Mouse (Mus musculus) kidney, postnatal 36 days (tissue): ENCODE data around the gene Isca1.
A peak's percentile ranks its signal among the peaks of the same experiment; 100 is the strongest.
"Not testable (repeated sequence)": the region's sequence is repeated elsewhere in the genome, so short reads cannot be mapped to it uniquely, and the experiment has no call there.

Experiments
- DNase-seq, 2 experiments: peaks; one replicate each; pipeline ENCODE4 v3.0.0; 2021 to 2022; ENCODE audit warnings: mixed read lengths in 2 of 2

Isca1 gene

GRCm38 (mm10) chr13:59746164-59746563 is 23.4 kb downstream of the Isca1 start:
- DNase-seq = no peak

GRCm38 (mm10) chr13:59745462-59745861 is 24.1 kb downstream of the Isca1 start:
- DNase-seq = no peak

DNA sequence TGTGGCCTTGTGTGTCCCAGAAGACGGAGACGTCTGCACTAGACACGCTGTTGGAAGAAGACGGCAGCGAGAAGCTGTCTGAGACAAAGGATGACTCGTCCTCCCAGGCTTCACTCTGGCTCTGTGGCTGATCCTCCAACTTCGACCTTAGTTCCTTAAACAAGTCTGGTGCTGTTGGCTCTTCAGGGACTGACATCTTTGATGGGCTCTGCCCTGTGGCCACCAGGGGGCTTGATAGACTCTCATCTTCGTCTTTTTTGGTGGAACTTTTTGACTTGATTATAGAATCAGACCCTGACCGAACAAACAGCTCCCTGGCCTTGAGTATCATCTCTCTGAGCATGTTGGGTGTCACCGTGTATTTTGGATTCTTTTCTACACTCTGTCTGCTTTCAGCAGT is 27.9 kb downstream of the Isca1 start:
- peak; percentile 5 to 52 for DNase-seq

- DNase-seq = peak; percentile 20 to 34
These were observed 28.5 kb downstream of the Isca1 start for GRCm38 (mm10) chr13:59741096-59741495.

GRCm38 (mm10) chr13:59739397-59739796 is 30.2 kb downstream of the Isca1 start:
- no peak for DNase-seq

DNA sequence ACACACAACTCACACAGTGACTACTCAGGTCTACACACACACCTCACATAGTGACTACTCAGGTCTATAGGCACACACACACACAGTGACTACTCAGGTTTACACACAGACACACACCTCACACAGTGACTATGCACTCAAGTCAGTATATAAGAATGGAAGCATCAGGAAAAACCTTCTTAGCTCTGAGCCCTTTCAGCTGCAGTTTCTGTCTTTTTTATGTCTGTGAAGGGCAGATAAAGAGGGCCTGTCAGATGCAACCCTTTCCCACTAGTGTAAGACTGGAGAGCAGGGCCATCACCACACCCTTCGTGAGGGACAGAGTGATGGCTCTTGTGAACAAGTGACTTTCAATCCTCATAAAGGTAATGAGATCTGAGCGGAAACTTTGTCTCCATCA is 31.2 kb downstream of the Isca1 start:
- no peak for DNase-seq

- DNase-seq = no peak
These were observed 34.4 kb downstream of the Isca1 start for GRCm38 (mm10) chr13:59735190-59735589.

GRCm38 (mm10) chr13:59734347-59734746 is 35.3 kb downstream of the Isca1 start:
- not testable (repeated sequence) for DNase-seq

DNA sequence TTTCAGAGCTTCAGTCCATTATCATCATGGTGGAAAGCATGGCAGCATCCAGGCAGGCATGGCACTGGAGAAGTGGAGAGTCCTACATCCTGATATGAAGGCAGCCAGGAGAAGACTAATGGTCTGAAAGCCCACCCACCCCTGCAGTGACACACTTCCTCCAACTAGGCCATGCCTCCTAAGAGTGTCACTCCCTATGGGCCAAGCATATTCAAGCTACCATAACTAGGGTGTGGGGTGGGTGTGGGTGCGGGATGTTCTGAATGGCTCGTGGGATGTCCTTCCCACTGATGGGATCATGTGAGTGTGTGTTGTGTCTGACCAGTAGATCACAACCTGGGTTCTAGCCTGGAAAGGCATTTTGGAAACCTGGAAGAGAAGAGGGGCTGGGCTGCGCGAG is 35.7 kb downstream of the Isca1 start:
- DNase-seq = no peak

DNA sequence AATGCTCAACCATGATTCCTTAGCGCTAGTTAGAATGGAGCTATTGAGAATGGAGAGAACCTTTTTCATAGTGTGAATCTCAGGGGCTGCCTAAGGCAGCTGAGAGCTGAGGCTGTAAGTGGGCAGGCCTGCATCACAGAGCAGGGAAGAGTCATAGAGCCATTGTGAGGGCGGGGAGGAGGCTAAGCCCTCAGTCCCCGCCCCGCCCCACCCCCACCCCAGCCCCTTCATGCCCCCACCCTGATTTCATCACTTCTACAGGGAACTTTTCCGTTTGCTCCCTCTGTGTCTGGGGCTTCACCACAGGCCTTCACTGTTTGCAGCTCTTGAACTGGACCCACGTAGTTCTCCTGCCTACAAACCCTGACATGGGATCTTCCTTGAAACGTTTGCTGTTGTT is 38.0 kb downstream of the Isca1 start, which contains the start of gene Spata31d1d:
TSS of gene Spata31d1d (minus strand) at position 101 of the 400 bp plus-strand sequence.
- no peak for DNase-seq

DNA sequence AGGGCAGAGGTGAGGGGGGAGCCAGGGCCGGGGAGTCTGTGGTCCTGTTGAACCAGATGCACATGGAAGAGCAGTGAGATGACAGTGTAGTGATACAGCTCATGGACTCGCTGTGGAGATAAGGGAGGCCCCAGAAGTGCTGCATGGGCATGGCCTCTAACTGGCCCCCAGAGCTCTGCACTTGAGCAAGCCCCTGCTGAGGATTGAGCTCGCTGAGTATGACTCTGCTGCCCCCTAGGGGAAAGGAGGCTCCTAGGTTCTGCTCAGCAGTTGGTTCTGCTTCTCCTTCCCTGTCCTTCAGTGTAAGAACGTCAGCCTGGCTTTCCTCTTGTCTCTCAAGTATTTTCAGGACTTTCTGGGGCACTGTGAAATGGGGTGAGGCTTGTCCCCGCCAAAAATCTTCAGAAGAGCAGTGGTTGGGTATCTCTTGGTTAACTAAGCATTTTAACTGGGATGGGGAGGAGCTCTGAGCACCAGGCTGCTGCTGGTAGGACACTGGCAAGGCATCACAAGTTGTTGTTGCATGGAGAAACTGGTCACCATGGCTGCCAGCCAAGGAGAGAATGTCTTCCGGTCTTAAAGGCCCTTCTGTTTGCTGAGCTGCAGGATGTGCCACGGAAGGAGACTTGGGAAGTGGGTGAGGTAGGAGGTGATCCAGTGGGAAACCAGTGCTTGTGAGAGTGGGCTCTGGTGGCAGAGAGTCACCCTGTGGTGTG is 41.1 kb downstream of the Isca1 start:
- peak; percentile 78 to 87 for DNase-seq

GRCm38 (mm10) chr13:59726139-59726867 is 43.3 kb downstream of the Isca1 start:
- DNase-seq = no peak

GRCm38 (mm10) chr13:59722089-59722488 is 47.5 kb downstream of the Isca1 start:
- DNase-seq = not testable (repeated sequence)

- no peak for DNase-seq
These were observed 50.1 kb downstream of the Isca1 start for GRCm38 (mm10) chr13:59719475-59719874.

DNA sequence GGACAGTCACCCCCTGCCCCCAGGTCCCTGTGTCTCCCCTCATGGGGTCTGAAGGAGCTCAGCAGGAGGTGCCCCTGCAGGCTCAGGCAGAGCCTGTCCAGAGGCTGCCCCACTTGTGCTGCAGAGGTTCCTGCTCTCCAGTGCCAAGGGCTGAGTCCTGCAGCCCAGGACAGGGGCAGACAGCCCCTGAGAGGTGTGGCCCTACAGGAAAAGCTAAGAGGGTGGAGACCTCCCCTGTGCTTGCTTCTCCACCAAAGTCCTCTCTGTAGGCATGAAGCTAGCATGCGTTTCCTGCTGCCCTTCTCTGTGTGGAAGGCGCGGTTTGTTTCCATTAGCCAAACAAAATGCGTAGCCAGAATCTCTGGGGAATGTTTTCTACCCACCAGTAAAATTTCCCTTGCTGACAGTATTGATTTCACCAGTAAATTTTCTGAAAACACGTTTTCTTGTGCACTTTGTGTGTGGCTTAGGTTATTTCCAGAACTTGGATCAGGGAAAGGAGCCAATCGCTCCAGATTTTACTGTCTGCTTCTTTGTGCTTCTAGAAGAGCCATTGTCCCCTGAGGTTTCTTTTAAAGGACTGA is 50.7 kb downstream of the Isca1 start:
- DNase-seq = peak; percentile 32 to 54

- DNase-seq = no peak
These were observed 55.9 kb downstream of the Isca1 start for GRCm38 (mm10) chr13:59713710-59714109.

DNA sequence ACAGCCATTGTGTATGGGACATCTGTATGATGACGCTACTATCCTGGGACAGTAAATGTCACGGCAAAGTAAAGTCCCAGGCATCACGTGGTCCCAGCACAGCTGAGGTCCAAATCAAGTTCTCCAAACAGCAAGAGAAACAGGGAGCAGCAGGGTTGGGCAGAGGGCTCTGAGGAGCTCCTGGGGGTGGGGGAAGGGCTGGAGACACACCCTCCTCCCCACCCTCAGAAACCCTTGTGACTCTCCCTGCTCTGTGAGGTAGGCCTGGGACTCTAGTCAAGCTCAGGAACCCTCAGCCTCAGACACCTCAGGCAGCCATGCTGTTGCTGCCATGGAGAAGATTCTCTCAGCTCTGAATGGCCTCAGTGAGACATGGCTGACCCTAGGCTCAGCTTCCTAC is 57.6 kb downstream of the Isca1 start, which contains the start of gene Spata31d1b:
TSS of gene Spata31d1b (plus strand) at position 301 of the 400 bp plus-strand sequence.
- DNase-seq = not testable (repeated sequence)

DNA sequence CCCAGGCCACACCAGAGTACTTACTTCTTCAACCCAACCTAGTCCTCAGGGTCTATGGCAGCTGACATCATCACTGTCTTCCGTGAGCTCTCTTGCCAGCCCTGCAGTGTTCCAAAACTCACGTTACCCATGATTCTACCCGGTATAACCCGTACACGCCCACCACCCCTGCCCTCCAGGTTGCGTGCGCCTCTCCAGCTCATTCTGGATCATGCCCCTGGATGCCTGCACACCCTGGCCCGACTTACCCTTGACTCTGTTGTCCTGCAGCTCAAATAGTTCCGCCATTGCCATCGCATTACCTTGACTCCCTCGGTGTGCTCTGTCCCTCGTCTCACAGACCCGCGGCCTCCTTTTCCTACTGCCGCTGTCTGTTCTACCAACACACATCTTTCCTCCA is 59.4 kb downstream of the Isca1 start, which contains the start of gene Spata31d1a:
TSS of gene Spata31d1a (minus strand) at position 101 of the 400 bp plus-strand sequence.
- no peak for DNase-seq
